Mouse (Mus musculus) limb, embryonic 11.5 days (tissue): Measurements from ENCODE around the gene Fam208b. TPM values are rescaled to one million over a fixed set of nuclear protein-coding genes. Genes with fewer than 3 reads are reported as not detected.
"Not testable (repeated sequence)": the region's sequence is repeated elsewhere in the genome, so short reads cannot be mapped to it uniquely, and the experiment has no call there.

Experiments used
- ATAC-seq: fragments of 200-750 bp; cut with Nextera tagmentation; 2 replicates; pipeline ENCODE4 v1.8.0; 2017; ENCODE audit warnings: low read depth; ENCODE audit not compliant: insufficient number of reproducible peaks, low FRiP score, low TSS enrichment
- DNase-seq: peaks from one replicate; pipeline ENCODE4 v3.0.0-alpha.2; 2015; ENCODE audit warnings: low spot score
- H3K27ac ChIP-seq: fragments of 300-500 bp; sonication (generic); replicated peaks from 2 replicates; pipeline ENCODE4 v1.5.1; 2014; ENCODE audit warnings: low read depth, mild to moderate bottlenecking, low read length
- H3K27me3 ChIP-seq: fragments of 300-500 bp; sonication (generic); 2 replicates; pipeline ENCODE4 v1.6.1; 2014; ENCODE audit warnings: mild to moderate bottlenecking, low read length, mixed read lengths; ENCODE audit not compliant: control insufficient read depth, insufficient read depth
- H3K36me3 ChIP-seq: fragments of 300-500 bp; sonication (generic); 2 replicates; pipeline ENCODE4 v1.6.1; 2014; ENCODE audit warnings: mild to moderate bottlenecking, low read length, moderate library complexity, mixed read lengths; ENCODE audit not compliant: control insufficient read depth, insufficient read depth
- H3K4me1 ChIP-seq: fragments of 300-500 bp; sonication (generic); 2 replicates; pipeline ENCODE4 v1.6.1; 2014; ENCODE audit warnings: low read length, mixed read lengths; ENCODE audit not compliant: control insufficient read depth, insufficient read depth
- H3K4me2 ChIP-seq: fragments of 300-500 bp; sonication (generic); 2 replicates; pipeline ENCODE4 v1.6.1; 2014; ENCODE audit warnings: low read depth, mild to moderate bottlenecking, moderate library complexity; ENCODE audit not compliant: severe bottlenecking
- H3K4me3 ChIP-seq: fragments of 300-500 bp; sonication (generic); 2 replicates; pipeline ENCODE4 v1.5.1; 2014; ENCODE audit warnings: low read depth, low read length
- H3K9ac ChIP-seq: fragments of 300-500 bp; sonication (generic); 2 replicates; pipeline ENCODE4 v1.6.1; 2014; ENCODE audit warnings: mild to moderate bottlenecking, low read length
- H3K9me3 ChIP-seq: fragments of 300-500 bp; sonication (generic); 2 replicates; pipeline ENCODE4 v1.6.1; 2016; ENCODE audit warnings: low read length; ENCODE audit not compliant: control insufficient read depth
- WGBS: fragments of 180-500 bp; shearing (Covaris S2); extraction: QIAGEN DNeasy Blood & Tissue Kit; methylation state at CpG from one replicate; pipeline ENCODE4 v1.1.7; 2014; 5-methylcytosine and 5-hydroxymethylcytosine counted together
- polyA plus RNA-seq: library from polyadenylated mRNA; unstranded; fragments of >200 nt; fragmentation: Nextera tagmentation; extraction: Ambion mirVana; gene quantifications from 2 replicates; pipeline ENCODE4 v1.2.1, GENCODE M21; 2014

The Fam208b gene
- polyA plus RNA-seq, 1 experiment from 2014 or later: 30.6 TPM

DNA sequence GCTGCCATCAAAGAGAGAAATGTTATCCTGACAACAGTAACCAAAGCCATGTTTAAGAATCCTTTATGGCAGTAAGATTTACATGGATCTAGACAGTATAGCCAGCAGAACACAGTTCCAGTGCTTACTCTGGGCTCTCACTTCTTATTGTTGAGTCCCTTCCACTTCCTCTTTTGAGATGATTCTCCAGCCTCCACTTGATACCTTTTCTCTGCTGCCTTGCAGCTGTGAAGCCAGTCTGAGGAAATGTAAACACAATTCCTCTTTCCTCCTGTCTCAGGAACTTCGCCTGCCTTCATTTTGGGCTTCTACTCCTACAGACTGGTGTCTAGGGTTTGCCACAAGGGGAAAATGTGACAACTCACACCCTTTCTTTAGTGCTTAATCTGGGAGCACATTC is 90.9 kb downstream of the Fam208b start:
- not testable (repeated sequence) for H3K4me1 ChIP-seq, H3K9ac ChIP-seq, ATAC-seq, H3K27ac ChIP-seq, H3K4me2 ChIP-seq, H3K27me3 ChIP-seq, H3K36me3 ChIP-seq, H3K9me3 ChIP-seq, DNase-seq, H3K4me3 ChIP-seq
- WGBS: 32% methylated on average over 1 of the region's 1 CpGs

DNA sequence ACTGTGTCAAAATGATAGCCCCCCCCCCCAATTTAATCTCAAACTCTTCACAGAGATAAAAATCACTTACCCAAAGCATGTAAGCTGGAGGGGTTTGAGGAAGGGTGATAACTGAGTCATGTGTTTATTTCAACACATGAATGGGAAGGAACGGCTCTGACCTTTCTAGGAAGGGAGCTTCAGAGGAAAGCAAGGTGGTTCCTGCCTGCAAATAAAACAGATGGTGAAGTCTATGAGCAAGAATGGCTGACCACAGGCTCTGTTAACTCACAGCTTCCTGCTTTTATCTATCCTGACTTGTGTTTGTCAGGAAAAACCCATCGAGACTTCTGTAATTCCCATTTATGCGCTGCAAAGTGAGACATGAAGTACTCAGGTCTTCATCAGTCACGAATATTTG is 91.6 kb downstream of the Fam208b start:
- WGBS: 90% methylated on average over 2 of the region's 4 CpGs
- not testable (repeated sequence) for H3K9me3 ChIP-seq, H3K4me2 ChIP-seq, H3K27ac ChIP-seq, H3K9ac ChIP-seq, H3K27me3 ChIP-seq, DNase-seq, H3K4me3 ChIP-seq, H3K4me1 ChIP-seq, ATAC-seq, H3K36me3 ChIP-seq

Other genes with a start within 250 kb of the Fam208b start
- 487 and 510 TPM in 2 replicates for gene Gdi2, start 73.0 kb downstream of the Fam208b start, polyA plus RNA-seq
- gene Asb13, start 22.9 kb upstream of the Fam208b start, polyA plus RNA-seq: 13.2 and 14.8 TPM in 2 replicates
- gene Calml3, start 193.2 kb upstream of the Fam208b start, polyA plus RNA-seq: 0.27 and 0.96 TPM in 2 replicates
- not detected in 2 replicates for gene Calm4, start 226.6 kb upstream of the Fam208b start, polyA plus RNA-seq
- gene Calm5, start 243.1 kb upstream of the Fam208b start, polyA plus RNA-seq: not detected in 2 replicates